Mouse (Mus musculus) forebrain, postnatal 0 days (tissue): ENCODE data around the gene Cd72. TPM values are rescaled to one million over a fixed set of nuclear protein-coding genes. Genes with fewer than 3 reads are reported as not detected.

Experiments
- ATAC-seq: fragments of 200-750 bp; cut with Nextera tagmentation; 2 replicates; pipeline ENCODE4 v1.8.0; 2017; ENCODE audit warnings: mild to moderate bottlenecking, moderate library complexity
- DNase-seq: peaks from one replicate; pipeline ENCODE4 v3.0.0-alpha.2; 2015
- H3K27ac ChIP-seq: fragments of 300-500 bp; sonication (generic); 2 replicates; pipeline ENCODE4 v1.5.1; 2014; ENCODE audit warnings: low read depth, mild to moderate bottlenecking, antibody characterized with exemption, low read length, moderate library complexity, mixed read lengths
- H3K27me3 ChIP-seq: fragments of 300-500 bp; sonication (generic); 2 replicates; pipeline ENCODE4 v1.6.1; 2014; ENCODE audit warnings: mild to moderate bottlenecking, low read length, mixed read lengths; ENCODE audit not compliant: insufficient read depth
- H3K36me3 ChIP-seq: fragments of 300-500 bp; sonication (generic); 2 replicates; pipeline ENCODE4 v1.6.1; 2014; ENCODE audit warnings: mild to moderate bottlenecking, moderate library complexity; ENCODE audit not compliant: insufficient read depth
- H3K4me1 ChIP-seq: fragments of 300-500 bp; sonication (generic); 2 replicates; pipeline ENCODE4 v1.6.1; 2014; ENCODE audit warnings: antibody characterized with exemption; ENCODE audit not compliant: insufficient read depth
- H3K4me2 ChIP-seq: fragments of 300-500 bp; sonication (generic); 2 replicates; pipeline ENCODE4 v1.6.1; 2014; ENCODE audit warnings: low read depth, mild to moderate bottlenecking, moderate library complexity
- H3K4me3 ChIP-seq: fragments of 300-500 bp; sonication (generic); 2 replicates; pipeline ENCODE4 v1.5.1; 2014; ENCODE audit warnings: low read depth, low read length, mixed read lengths
- H3K9ac ChIP-seq: fragments of 300-500 bp; sonication (generic); 2 replicates; pipeline ENCODE4 v1.6.1; 2014; ENCODE audit warnings: mild to moderate bottlenecking
- H3K9me3 ChIP-seq: fragments of 300-500 bp; sonication (generic); 2 replicates; pipeline ENCODE4 v1.6.1; 2016; ENCODE audit warnings: low read length
- CTCF ChIP-seq: sonication (generic); IDR thresholded peaks from 2 replicates; pipeline ENCODE4 v1.5.1; 2016; ENCODE audit warnings: antibody characterized with exemption, control low read depth, low read depth
- WGBS: fragments of 180-500 bp; shearing (Covaris S2); extraction: QIAGEN DNeasy Blood & Tissue Kit; methylation state at CpG from one replicate; pipeline ENCODE4 v1.1.7; 2014; 5-methylcytosine and 5-hydroxymethylcytosine counted together
- polyA plus RNA-seq: library from polyadenylated mRNA; unstranded; fragments of >200 nt; fragmentation: Nextera tagmentation; extraction: Ambion mirVana; gene quantifications from 2 replicates; pipeline ENCODE4 v1.2.1, GENCODE M21; 2015
- total RNA-seq: library from RNA; depleted of rRNA; stranded (reverse); fragments of >200 nt; gene quantifications from 2 replicates; pipeline ENCODE4 v1.2.3, GENCODE M21; 2014

Gene Cd72
- total and polyA plus RNA-seq, 2 experiments from 2014 or later = 0.19 to 3.2 TPM

GRCm38 (mm10) chr4:43497405-43497804 lies 43.0 kb upstream of the Cd72 start:
- Histone ChIP-seq H3K4me1 (no peaks in the 10 kb centered on the region), H3K9ac (no peak overlapping the region), H3K27ac (no peak overlapping the region), H3K27me3 (no peaks in the 10 kb centered on the region), H3K4me2 (no peak overlapping the region), H3K36me3 (peaks cover 7% of the 10 kb centered on the region; the same call in 1 of the 2 replicates), H3K9me3 (no peaks in the 10 kb centered on the region), H3K4me3 (no peak overlapping the region)
- DNase-seq (no peak), ATAC-seq (no peak)
- TF ChIP-seq CTCF = no peak
- WGBS = 92% methylated on average over 8 of the region's 8 CpGs

GRCm38 (mm10) chr4:43496587-43496986 lies 42.2 kb upstream of the Cd72 start:
- H3K36me3 ChIP-seq = peaks cover 7% of the 10 kb centered on the region; the same call in 1 of the 2 replicates
- H3K27ac ChIP-seq = no peak overlapping the region
- no peaks in the 10 kb centered on the region for H3K4me1 ChIP-seq
- DNase-seq (no peak), ATAC-seq (no peak)
- no peak overlapping the region for H3K4me3 ChIP-seq
- H3K9ac ChIP-seq = no peak overlapping the region
- H3K4me2 ChIP-seq = no peak overlapping the region
- WGBS = 42% methylated on average over 6 of the region's 6 CpGs
- no peaks in the 10 kb centered on the region for H3K27me3 ChIP-seq
- no peaks in the 10 kb centered on the region for H3K9me3 ChIP-seq
- no peak for TF ChIP-seq CTCF

GRCm38 (mm10) chr4:43493846-43494240 lies 39.4 kb upstream of the Cd72 start:
- DNase-seq = no peak
- WGBS = under 1% methylated on average over 9 of the region's 9 CpGs
- Histone ChIP-seq H3K4me3 (peak overlapping the region; percentile 63), H3K4me1 (no peaks in the 10 kb centered on the region), H3K9me3 (no peaks in the 10 kb centered on the region), H3K27ac (peak overlapping the region; percentile 88), H3K9ac (peak overlapping the region; percentile 79), H3K4me2 (peak overlapping the region; percentile 53), H3K27me3 (no peaks in the 10 kb centered on the region), H3K36me3 (peaks cover 7% of the 10 kb centered on the region; the same call in 1 of the 2 replicates)
- no peak for TF ChIP-seq CTCF
- ATAC-seq = no peak

- peak overlapping the region; percentile 63 for H3K4me3 ChIP-seq
- DNase-seq = peak; percentile 100
- peak overlapping the region; percentile 53 for H3K4me2 ChIP-seq
- no peaks in the 10 kb centered on the region for H3K27me3 ChIP-seq
- peak overlapping the region; percentile 88 for H3K27ac ChIP-seq
- ATAC-seq = peak; percentile 90
- peaks cover 7% of the 10 kb centered on the region; the same call in 1 of the 2 replicates for H3K36me3 ChIP-seq
- under 1% methylated on average over 47 of the region's 47 CpGs for WGBS
- TF ChIP-seq CTCF = peak; percentile 56
- H3K9me3 ChIP-seq = no peaks in the 10 kb centered on the region
- no peaks in the 10 kb centered on the region for H3K4me1 ChIP-seq
- H3K9ac ChIP-seq = peak overlapping the region; percentile 79
Observed at GRCm38 (mm10) chr4:43493186-43493845, 38.9 kb upstream of the Cd72 start.

- no peaks in the 10 kb centered on the region for H3K9me3 ChIP-seq
- H3K4me3 ChIP-seq = peak within 1 kb of the TSS; percentile 63
- peak; percentile 31 for TF ChIP-seq CTCF
- peak within 1 kb of the TSS; percentile 53 for H3K4me2 ChIP-seq
- H3K36me3 ChIP-seq = peaks cover 7% of the 10 kb centered on the region; the same call in 1 of the 2 replicates
- H3K27me3 ChIP-seq = no peaks in the 10 kb centered on the region
- H3K9ac ChIP-seq = peak within 1 kb of the TSS; percentile 79
- WGBS = under 1% methylated on average over 25 of the region's 25 CpGs
- H3K4me1 ChIP-seq = no peaks in the 10 kb centered on the region
- peak within 1 kb of the TSS; percentile 88 for H3K27ac ChIP-seq
- DNase-seq (peak; percentile 97), ATAC-seq (peak; percentile 97)
Observed at GRCm38 (mm10) chr4:43492821-43493185, 38.4 kb upstream of the Cd72 start, which contains the start of gene Ccdc107. TSS of gene Ccdc107 (plus strand) at chr4:43492900.

GRCm38 (mm10) chr4:43492101-43492820 lies 37.8 kb upstream of the Cd72 start:
- WGBS = 33% methylated on average over 12 of the region's 12 CpGs
- H3K36me3 ChIP-seq = peaks cover 7% of the 10 kb centered on the region; the same call in 1 of the 2 replicates
- no peak for TF ChIP-seq CTCF
- DNase-seq (peak; percentile 37), ATAC-seq (no peak)
- H3K4me1 ChIP-seq = no peaks in the 10 kb centered on the region
- H3K4me2 ChIP-seq = peak overlapping the region; percentile 32
- H3K9ac ChIP-seq = peak overlapping the region; percentile 79; the same call in 1 of the 2 replicates
- no peaks in the 10 kb centered on the region for H3K27me3 ChIP-seq
- H3K4me3 ChIP-seq = peak overlapping the region; percentile 63
- no peaks in the 10 kb centered on the region for H3K9me3 ChIP-seq
- H3K27ac ChIP-seq = peak overlapping the region; percentile 88

- Histone ChIP-seq H3K9ac (no peak overlapping the region), H3K27ac (no peak overlapping the region), H3K9me3 (no peaks in the 10 kb centered on the region), H3K36me3 (peaks cover under 1% of the 10 kb centered on the region; the same call in 1 of the 2 replicates), H3K4me2 (no peak overlapping the region), H3K4me3 (no peak overlapping the region), H3K4me1 (no peaks in the 10 kb centered on the region), H3K27me3 (no peaks in the 10 kb centered on the region)
- no peak for TF ChIP-seq CTCF
- ATAC-seq = no peak
- 84% methylated on average over 5 of the region's 5 CpGs for WGBS
- no peak for DNase-seq
Observed at GRCm38 (mm10) chr4:43490801-43491200, 36.4 kb upstream of the Cd72 start.
